Mouse (Mus musculus): Measurements from ENCODE around the gene Csf3. TPM values are rescaled to one million over a fixed set of nuclear protein-coding genes. Genes with fewer than 3 reads are reported as not detected.

Gene Csf3
- polyA plus RNA-seq, 1 experiment from 2014 or later, result 0.08 TPM

DNA sequence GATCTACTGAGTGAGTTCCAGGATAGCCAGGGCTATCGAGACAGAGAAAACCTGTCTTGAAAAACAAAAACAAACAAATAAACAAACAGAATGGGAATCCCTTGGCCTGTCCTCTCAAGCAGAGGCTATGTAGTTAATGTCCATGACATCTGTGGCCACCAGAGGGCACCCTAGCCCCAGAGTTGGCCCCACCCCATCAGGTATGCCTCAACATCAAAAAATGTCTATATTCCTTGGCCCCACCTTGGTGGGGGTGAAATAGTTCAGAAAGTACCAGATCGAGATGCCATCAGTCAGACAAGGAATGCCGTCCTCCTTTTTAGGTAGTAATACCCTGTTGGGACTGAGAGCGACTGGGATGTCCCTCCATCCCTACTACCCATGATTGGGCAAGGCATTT is 1.2 kb upstream of the Csf3 start:
- H3K36me3 ChIP-seq (ENCODE audit: control insufficient read depth, insufficient read depth), result peaks cover 22% of the 10 kb centered on the region
- WGBS, result 36% methylated on average over 4 of the region's 4 CpGs
- ATAC-seq, result peak; percentile 27; the same call in 1 of the 2 replicates
- no peak overlapping the region for H3K27ac ChIP-seq (ENCODE audit: low read depth, low read length)
- H3K9me3 ChIP-seq (ENCODE audit: control insufficient read depth), result no peaks in the 10 kb centered on the region
- no peak overlapping the region for H3K4me3 ChIP-seq (ENCODE audit: low read depth, low read length)
- H3K27me3 ChIP-seq (replicated peaks; ENCODE audit: control insufficient read depth, insufficient read depth, low read length), result no peaks in the 10 kb centered on the region
- TF ChIP-seq CTCF (IDR thresholded peaks at IDR 0.05; ENCODE audit: low read depth), result peak; percentile 93
- no peak overlapping the region for H3K4me2 ChIP-seq (replicated peaks; ENCODE audit: low read depth)
- no peak overlapping the region for H3K9ac ChIP-seq (ENCODE audit: low read depth, low read length)
- H3K4me1 ChIP-seq (replicated peaks; ENCODE audit: control insufficient read depth, insufficient read depth, low read length), result no peaks in the 10 kb centered on the region

DNA sequence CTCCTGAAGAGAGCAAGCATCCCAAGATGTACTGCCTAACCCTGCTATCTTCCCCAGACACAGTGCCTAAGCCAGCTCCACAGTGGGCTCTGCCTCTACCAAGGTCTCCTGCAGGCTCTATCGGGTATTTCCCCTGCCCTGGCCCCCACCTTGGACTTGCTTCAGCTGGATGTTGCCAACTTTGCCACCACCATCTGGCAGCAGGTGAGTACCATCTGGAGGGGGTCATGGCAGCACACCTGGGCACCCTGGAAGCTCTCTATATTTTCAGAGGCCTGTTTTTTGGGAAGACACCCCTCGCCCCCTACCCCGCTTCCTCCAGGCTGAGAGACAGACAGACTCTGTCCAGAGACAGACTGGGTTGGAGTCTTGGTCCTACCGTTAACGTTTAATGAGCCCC is 1.3 kb downstream of the Csf3 start:
- 81% methylated on average over 5 of the region's 5 CpGs for WGBS
- no peaks in the 10 kb centered on the region for H3K27me3 ChIP-seq (replicated peaks; ENCODE audit: control insufficient read depth, insufficient read depth, low read length)
- H3K27ac ChIP-seq (ENCODE audit: low read depth, low read length), result no peak overlapping the region
- H3K4me2 ChIP-seq (replicated peaks; ENCODE audit: low read depth), result no peak overlapping the region
- no peak overlapping the region for H3K9ac ChIP-seq (ENCODE audit: low read depth, low read length)
- no peaks in the 10 kb centered on the region for H3K9me3 ChIP-seq (ENCODE audit: control insufficient read depth)
- no peak overlapping the region for H3K4me3 ChIP-seq (ENCODE audit: low read depth, low read length)
- peaks cover 31% of the 10 kb centered on the region for H3K36me3 ChIP-seq (ENCODE audit: control insufficient read depth, insufficient read depth)
- no peak for TF ChIP-seq CTCF (IDR thresholded peaks at IDR 0.05; ENCODE audit: low read depth)
- no peaks in the 10 kb centered on the region for H3K4me1 ChIP-seq (replicated peaks; ENCODE audit: control insufficient read depth, insufficient read depth, low read length)
- no peak for ATAC-seq

DNA sequence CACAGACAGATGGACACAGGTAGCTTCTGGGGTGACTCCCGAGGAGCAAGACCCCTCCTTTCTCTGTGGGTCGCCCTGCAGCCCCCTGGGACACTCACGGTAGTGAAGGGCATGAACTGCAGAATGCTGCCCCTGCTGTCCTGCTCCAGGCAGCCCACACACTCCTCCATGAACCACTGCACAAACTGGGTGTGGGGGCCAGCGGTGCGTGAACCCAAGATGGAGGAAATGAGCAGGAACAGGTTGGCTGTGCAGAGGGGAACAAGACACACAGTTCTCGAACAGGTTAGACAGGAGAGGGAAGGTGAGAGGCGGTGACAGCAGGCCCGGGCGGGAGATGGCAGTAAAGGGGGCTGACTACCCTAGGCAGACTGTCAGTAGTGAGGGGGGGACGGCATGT is 4.0 kb downstream of the Csf3 start:
- ATAC-seq, result no peak
- no peak overlapping the region for H3K4me2 ChIP-seq (replicated peaks; ENCODE audit: low read depth)

DNA sequence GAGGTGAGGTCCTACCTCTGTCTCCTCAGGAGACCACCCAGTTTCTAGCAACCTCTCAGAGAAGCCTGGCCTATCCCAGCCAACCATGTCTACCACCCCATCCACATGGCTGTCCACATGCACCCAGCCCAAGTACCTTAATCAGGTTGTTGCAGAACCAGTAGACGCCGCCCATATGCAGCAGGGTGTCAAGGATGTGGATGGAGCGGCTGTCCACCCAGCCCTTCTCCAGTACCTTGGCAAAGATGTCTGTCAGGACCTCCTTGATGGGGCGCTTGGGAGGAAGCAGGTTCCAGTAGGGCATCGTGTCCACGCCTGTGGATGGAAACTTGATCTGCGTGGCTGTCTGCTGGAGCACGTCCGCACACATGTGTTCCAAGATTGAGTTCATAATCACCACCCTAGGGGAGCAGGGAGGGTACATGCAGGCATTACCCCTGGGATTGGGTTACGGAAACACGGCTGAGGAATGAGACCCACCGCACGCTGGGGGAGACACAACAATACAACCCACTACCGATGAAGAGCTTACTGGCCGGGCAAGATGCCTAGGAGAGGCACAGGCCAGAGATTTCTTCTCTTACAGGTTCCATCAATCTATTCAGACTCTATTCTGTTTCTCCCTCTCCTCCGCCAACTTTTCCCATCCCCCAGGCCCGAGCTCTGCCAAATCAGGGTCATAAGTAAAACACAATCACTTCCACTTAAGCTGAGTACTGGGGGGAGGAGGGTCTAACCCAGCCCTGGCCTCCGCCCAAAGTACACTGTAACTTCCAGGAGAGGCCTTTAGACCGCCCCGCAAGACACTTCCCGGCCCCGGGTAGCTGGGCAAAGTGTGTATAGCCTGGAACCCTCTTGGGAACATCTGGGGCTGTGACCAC is 6.6 kb downstream of the Csf3 start:
- 71% methylated on average over 22 of the region's 22 CpGs for WGBS
- Histone ChIP-seq H3K4me2 (replicated peaks; ENCODE audit: low read depth) (peak overlapping the region; percentile 57), H3K36me3 (ENCODE audit: control insufficient read depth, insufficient read depth) (peaks cover 40% of the 10 kb centered on the region), H3K4me3 (ENCODE audit: low read depth, low read length) (no peak overlapping the region), H3K27ac (ENCODE audit: low read depth, low read length) (peak overlapping the region; percentile 76), H3K27me3 (replicated peaks; ENCODE audit: control insufficient read depth, insufficient read depth, low read length) (no peaks in the 10 kb centered on the region), H3K9ac (ENCODE audit: low read depth, low read length) (0 out of 2 replicates have a peak overlapping the region, but pooled peaks have one; percentile 31), H3K4me1 (replicated peaks; ENCODE audit: control insufficient read depth, insufficient read depth, low read length) (peaks cover 18% of the 10 kb centered on the region), H3K9me3 (ENCODE audit: control insufficient read depth) (no peaks in the 10 kb centered on the region)
- no peak for TF ChIP-seq CTCF (IDR thresholded peaks at IDR 0.05; ENCODE audit: low read depth)
- peak; percentile 23; the same call in 1 of the 2 replicates for ATAC-seq

More for the DNA sequence above, 4.0 kb downstream of the Csf3 start:
- Histone ChIP-seq H3K36me3 (ENCODE audit: control insufficient read depth, insufficient read depth) (peaks cover 33% of the 10 kb centered on the region), H3K4me1 (replicated peaks; ENCODE audit: control insufficient read depth, insufficient read depth, low read length) (peaks cover 18% of the 10 kb centered on the region), H3K9ac (ENCODE audit: low read depth, low read length) (no peak overlapping the region), H3K27ac (ENCODE audit: low read depth, low read length) (no peak overlapping the region), H3K4me3 (ENCODE audit: low read depth, low read length) (no peak overlapping the region), H3K27me3 (replicated peaks; ENCODE audit: control insufficient read depth, insufficient read depth, low read length) (no peaks in the 10 kb centered on the region), H3K9me3 (ENCODE audit: control insufficient read depth) (no peaks in the 10 kb centered on the region)
- WGBS, result 89% methylated on average over 10 of the region's 10 CpGs
- TF ChIP-seq CTCF (IDR thresholded peaks at IDR 0.05; ENCODE audit: low read depth), result no peak

DNA sequence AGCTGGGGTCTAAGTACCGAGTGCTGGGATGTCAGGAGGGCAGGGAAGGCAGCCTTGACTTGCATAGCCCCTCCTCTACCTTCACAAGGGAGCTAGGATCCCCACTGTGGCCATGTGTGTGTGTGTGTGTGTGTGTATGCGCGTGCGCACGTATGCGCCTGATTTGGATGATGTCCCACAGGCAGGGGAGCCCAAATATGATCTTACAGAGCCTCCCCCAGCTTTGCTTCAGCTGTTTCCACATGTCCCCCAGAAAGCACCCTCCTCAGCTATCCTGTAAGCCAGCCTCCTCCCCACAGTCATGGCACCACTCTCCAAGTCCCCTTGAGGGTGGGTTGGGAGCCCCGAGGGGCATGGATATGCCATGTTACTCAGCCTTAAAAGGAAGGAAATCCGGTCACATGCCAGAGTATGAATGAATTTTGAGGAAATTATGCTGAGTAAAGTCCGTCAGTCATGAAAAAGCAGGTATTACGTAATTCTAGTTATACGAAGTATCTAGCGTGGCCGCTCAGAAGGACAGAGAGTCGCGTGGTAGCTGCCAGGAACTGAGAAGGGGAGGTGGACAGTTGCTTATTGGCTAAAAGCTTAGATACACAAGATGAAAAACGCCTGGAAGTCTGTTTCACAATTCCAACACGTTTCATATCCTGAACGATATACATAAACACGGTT is 7.4 kb downstream of the Csf3 start:
- Histone ChIP-seq H3K27ac (ENCODE audit: low read depth, low read length) (peak overlapping the region; percentile 76), H3K4me3 (ENCODE audit: low read depth, low read length) (no peak overlapping the region), H3K4me2 (replicated peaks; ENCODE audit: low read depth) (peak overlapping the region; percentile 57), H3K9ac (ENCODE audit: low read depth, low read length) (0 out of 2 replicates have a peak overlapping the region, but pooled peaks have one; percentile 31), H3K9me3 (ENCODE audit: control insufficient read depth) (no peaks in the 10 kb centered on the region), H3K27me3 (replicated peaks; ENCODE audit: control insufficient read depth, insufficient read depth, low read length) (no peaks in the 10 kb centered on the region), H3K4me1 (replicated peaks; ENCODE audit: control insufficient read depth, insufficient read depth, low read length) (peaks cover 18% of the 10 kb centered on the region), H3K36me3 (ENCODE audit: control insufficient read depth, insufficient read depth) (peaks cover 44% of the 10 kb centered on the region)
- no peak for TF ChIP-seq CTCF (IDR thresholded peaks at IDR 0.05; ENCODE audit: low read depth)
- ATAC-seq, result peak; percentile 50
- 44% methylated on average over 19 of the region's 19 CpGs for WGBS

Measured in intestine, postnatal 0 days (tissue).